Mouse (Mus musculus) lung, postnatal 0 days (tissue): ENCODE measurements around the gene Six3. TPM values are rescaled to one million over a fixed set of nuclear protein-coding genes. Genes with fewer than 3 reads are reported as not detected.

Experiments used
- ATAC-seq: fragments of 200-750 bp; cut with Nextera tagmentation; 2 replicates; pipeline ENCODE4 v1.8.0; 2017; ENCODE audit warnings: moderate library complexity
- DNase-seq: peaks from one replicate; pipeline ENCODE4 v3.0.0-alpha.2; 2016; ENCODE audit warnings: low spot score
- H3K27ac ChIP-seq: fragments of 300-500 bp; sonication (generic); 2 replicates; pipeline ENCODE4 v1.5.1; 2014; ENCODE audit warnings: antibody characterized with exemption, mild to moderate bottlenecking, low read length, mixed read lengths
- H3K27me3 ChIP-seq: fragments of 300-500 bp; sonication (generic); replicated peaks from 2 replicates; pipeline ENCODE4 v1.6.1; 2014; ENCODE audit warnings: low read length, mixed read lengths; ENCODE audit not compliant: insufficient read depth
- H3K36me3 ChIP-seq: fragments of 300-500 bp; sonication (generic); 2 replicates; pipeline ENCODE4 v1.6.1; 2014; ENCODE audit warnings: low read length, mixed read lengths; ENCODE audit not compliant: insufficient read depth
- H3K4me1 ChIP-seq: fragments of 300-500 bp; sonication (generic); 2 replicates; pipeline ENCODE4 v1.6.1; 2014; ENCODE audit warnings: antibody characterized with exemption, low read depth, low read length, mixed read lengths; ENCODE audit not compliant: insufficient read depth
- H3K4me2 ChIP-seq: fragments of 300-500 bp; sonication (generic); replicated peaks from 2 replicates; pipeline ENCODE4 v1.6.1; 2014; ENCODE audit warnings: low read depth, mild to moderate bottlenecking, low read length, moderate library complexity, mixed read lengths
- H3K4me3 ChIP-seq: fragments of 300-500 bp; sonication (generic); 2 replicates; pipeline ENCODE4 v1.5.1; 2014; ENCODE audit warnings: low read depth, low read length
- H3K9ac ChIP-seq: fragments of 300-500 bp; sonication (generic); replicated peaks from 2 replicates; pipeline ENCODE4 v1.6.1; 2014; ENCODE audit warnings: low read depth, mild to moderate bottlenecking
- H3K9me3 ChIP-seq: fragments of 300-500 bp; sonication (generic); 2 replicates; pipeline ENCODE4 v1.6.1; 2016; ENCODE audit warnings: low read length, mixed read lengths
- CTCF ChIP-seq: IDR thresholded peaks from 2 replicates; pipeline ENCODE4 v1.5.1; 2016; ENCODE audit warnings: antibody characterized with exemption, mild to moderate bottlenecking
- EP300 ChIP-seq: IDR thresholded peaks from 2 replicates; pipeline ENCODE4 v1.6.1; 2016; ENCODE audit warnings: antibody characterized with exemption, mild to moderate bottlenecking, control low read depth
- WGBS: fragments of 180-500 bp; shearing (Covaris S2); extraction: QIAGEN DNeasy Blood & Tissue Kit; methylation state at CpG from one replicate; pipeline ENCODE4 v1.1.7; 2014; 5-methylcytosine and 5-hydroxymethylcytosine counted together
- polyA plus RNA-seq: library from polyadenylated mRNA; unstranded; fragments of >200 nt; fragmentation: Nextera tagmentation; extraction: Ambion mirVana; gene quantifications from 2 replicates; pipeline ENCODE4 v1.2.1, GENCODE M21; 2015

The Six3 gene
- polyA plus RNA-seq, 1 experiment from 2014 or later, result not detected

- H3K9me3 ChIP-seq, result no peaks in the 10 kb centered on the region
- 55% methylated on average over 5 of the region's 5 CpGs for WGBS
- no peaks in the 10 kb centered on the region for H3K4me1 ChIP-seq
- no peaks in the 10 kb centered on the region for H3K36me3 ChIP-seq
- no peak for ATAC-seq
- H3K4me3 ChIP-seq, result no peak overlapping the region
- H3K9ac ChIP-seq, result no peak overlapping the region
- H3K27ac ChIP-seq, result no peak overlapping the region
- TF ChIP-seq EP300, result no peak
- peak; percentile 46 for TF ChIP-seq CTCF
- H3K27me3 ChIP-seq, result peaks cover 34% of the 10 kb centered on the region
- DNase-seq, result no peak
- no peak overlapping the region for H3K4me2 ChIP-seq
Measured at GRCm38 (mm10) chr17:85631106-85631505, 17.7 kb downstream of the Six3 start.

- 0 out of 2 replicates have a peak, but pooled peaks cover 13% of the 10 kb centered on the region for H3K27me3 ChIP-seq
- DNase-seq (peak; percentile 81), ATAC-seq (no peak)
- H3K4me2 ChIP-seq, result no peak overlapping the region
- H3K9ac ChIP-seq, result no peak overlapping the region
- WGBS, result 4% methylated on average over 12 of the region's 13 CpGs
- no peaks in the 10 kb centered on the region for H3K4me1 ChIP-seq
- H3K36me3 ChIP-seq, result no peaks in the 10 kb centered on the region
- no peak overlapping the region for H3K4me3 ChIP-seq
- TF ChIP-seq EP300 (no peak), CTCF (peak; percentile 76)
- no peak overlapping the region for H3K27ac ChIP-seq
- no peaks in the 10 kb centered on the region for H3K9me3 ChIP-seq
Measured at GRCm38 (mm10) chr17:85633619-85634018, 20.2 kb downstream of the Six3 start.

- TF ChIP-seq CTCF, result no peak
- no peak for TF ChIP-seq EP300
- H3K4me2 ChIP-seq, result no peak overlapping the region
- 0 out of 2 replicates have a peak, but pooled peaks cover 1% of the 10 kb centered on the region for H3K27me3 ChIP-seq
- no peak overlapping the region for H3K9ac ChIP-seq
- no peak for DNase-seq
- no peak for ATAC-seq
- H3K4me3 ChIP-seq, result no peak overlapping the region
- no peaks in the 10 kb centered on the region for H3K9me3 ChIP-seq
- no peaks in the 10 kb centered on the region for H3K4me1 ChIP-seq
- no peaks in the 10 kb centered on the region for H3K36me3 ChIP-seq
- H3K27ac ChIP-seq, result no peak overlapping the region
- WGBS, result 38% methylated on average over 5 of the region's 6 CpGs
Measured at GRCm38 (mm10) chr17:85637876-85638275, 24.5 kb downstream of the Six3 start.

GRCm38 (mm10) chr17:85645312-85645711, 31.9 kb downstream of the Six3 start:
- H3K36me3 ChIP-seq, result no peaks in the 10 kb centered on the region
- WGBS, result 11% methylated on average over 10 of the region's 12 CpGs
- DNase-seq (no peak), ATAC-seq (no peak)
- TF ChIP-seq CTCF (no peak), EP300 (no peak)
- H3K9me3 ChIP-seq, result no peaks in the 10 kb centered on the region
- H3K4me3 ChIP-seq, result no peak overlapping the region
- peak overlapping the region; percentile 36 for H3K4me2 ChIP-seq
- no peak overlapping the region for H3K9ac ChIP-seq
- no peak overlapping the region for H3K27ac ChIP-seq
- H3K27me3 ChIP-seq, result peaks cover 14% of the 10 kb centered on the region
- no peaks in the 10 kb centered on the region for H3K4me1 ChIP-seq

GRCm38 (mm10) chr17:85645718-85646665, 32.6 kb downstream of the Six3 start:
- 5% methylated on average over 36 of the region's 36 CpGs for WGBS
- Histone ChIP-seq H3K9me3 (no peaks in the 10 kb centered on the region), H3K36me3 (no peaks in the 10 kb centered on the region), H3K27me3 (peaks cover 14% of the 10 kb centered on the region), H3K4me2 (peak overlapping the region; percentile 36), H3K4me1 (no peaks in the 10 kb centered on the region), H3K9ac (no peak overlapping the region), H3K27ac (no peak overlapping the region), H3K4me3 (no peak overlapping the region)
- ATAC-seq, result no peak
- DNase-seq, result peak; percentile 53
- TF ChIP-seq CTCF (peak; percentile 75), EP300 (no peak)

- Histone ChIP-seq H3K36me3 (no peaks in the 10 kb centered on the region), H3K4me1 (no peaks in the 10 kb centered on the region), H3K4me3 (no peak overlapping the region), H3K27me3 (peaks cover 5% of the 10 kb centered on the region), H3K27ac (no peak overlapping the region), H3K9me3 (no peaks in the 10 kb centered on the region), H3K4me2 (no peak overlapping the region), H3K9ac (no peak overlapping the region)
- TF ChIP-seq EP300 (no peak), CTCF (no peak)
- WGBS, result 91% methylated on average over 1 of the region's 1 CpGs
- DNase-seq (no peak), ATAC-seq (no peak)
Measured at GRCm38 (mm10) chr17:85660016-85660415, 46.6 kb downstream of the Six3 start.
